Mouse (Mus musculus) lung, embryonic 15.5 days (tissue): Measurements from ENCODE around the gene Cers2. TPM values are rescaled to one million over a fixed set of nuclear protein-coding genes. Genes with fewer than 3 reads are reported as not detected.

Experiments
- ATAC-seq: fragments of 200-750 bp; cut with Nextera tagmentation; 2 replicates; pipeline ENCODE4 v1.8.0; 2017; ENCODE audit warnings: moderate number of reproducible peaks, borderline replicate concordance; ENCODE audit not compliant: low FRiP score, low TSS enrichment; ENCODE audit errors: extremely low read depth
- H3K27ac ChIP-seq: fragments of 300-500 bp; sonication (generic); 2 replicates; pipeline ENCODE4 v1.5.1; 2015; ENCODE audit warnings: moderate library complexity, mild to moderate bottlenecking, inconsistent platforms
- H3K27me3 ChIP-seq: fragments of 300-500 bp; sonication (generic); 2 replicates; pipeline ENCODE4 v1.6.1; 2015; ENCODE audit warnings: inconsistent platforms
- H3K36me3 ChIP-seq: fragments of 300-500 bp; sonication (generic); 2 replicates; pipeline ENCODE4 v1.6.1; 2015; ENCODE audit warnings: inconsistent platforms
- H3K4me1 ChIP-seq: fragments of 300-500 bp; sonication (generic); 2 replicates; pipeline ENCODE4 v1.6.1; 2015; ENCODE audit warnings: inconsistent platforms
- H3K4me2 ChIP-seq: fragments of 300-500 bp; sonication (generic); 2 replicates; pipeline ENCODE4 v1.6.1; 2015; ENCODE audit warnings: inconsistent platforms, mild to moderate bottlenecking, moderate library complexity
- H3K4me3 ChIP-seq: fragments of 300-500 bp; sonication (generic); 2 replicates; pipeline ENCODE4 v1.5.1; 2015; ENCODE audit warnings: mild to moderate bottlenecking, inconsistent platforms
- H3K9ac ChIP-seq: fragments of 300-500 bp; sonication (generic); 2 replicates; pipeline ENCODE4 v1.6.1; 2015; ENCODE audit warnings: inconsistent platforms
- H3K9me3 ChIP-seq: fragments of 300-500 bp; sonication (generic); 2 replicates; pipeline ENCODE4 v1.6.1; 2016; ENCODE audit warnings: inconsistent platforms
- WGBS: fragments of 180-500 bp; shearing (Covaris S2); methylation state at CpG from one replicate; pipeline ENCODE4 v1.1.7; 2015; 5-methylcytosine and 5-hydroxymethylcytosine counted together
- polyA plus RNA-seq: library from polyadenylated mRNA; unstranded; fragments of >200 nt; fragmentation: Nextera tagmentation; extraction: Ambion mirVana; gene quantifications from 2 replicates; pipeline ENCODE4 v1.2.1, GENCODE M21; 2015

Cers2 gene
- polyA plus RNA-seq, 1 experiment from 2014 or later, result 203 TPM

- Histone ChIP-seq H3K4me2 (no peak overlapping the region), H3K4me1 (peaks cover 20% of the 10 kb centered on the region), H3K36me3 (no peaks in the 10 kb centered on the region), H3K9me3 (no peaks in the 10 kb centered on the region), H3K27ac (no peak overlapping the region), H3K9ac (no peak overlapping the region), H3K4me3 (no peak overlapping the region), H3K27me3 (no peaks in the 10 kb centered on the region)
- no peak for ATAC-seq
- WGBS, result 59% methylated on average over 9 of the region's 9 CpGs
These were observed 3.4 kb upstream of the Cers2 start for GRCm38 (mm10) chr3:95310968-95311882.

GRCm38 (mm10) chr3:95312623-95313022, 2.0 kb upstream of the Cers2 start:
- WGBS, result 59% methylated on average over 6 of the region's 6 CpGs
- H3K9ac ChIP-seq, result no peak overlapping the region

GRCm38 (mm10) chr3:95313476-95313875, 1.1 kb upstream of the Cers2 start:
- 39% methylated on average over 7 of the region's 7 CpGs for WGBS
- Histone ChIP-seq H3K27ac (no peak overlapping the region), H3K27me3 (no peaks in the 10 kb centered on the region), H3K9ac (no peak overlapping the region), H3K9me3 (no peaks in the 10 kb centered on the region), H3K4me2 (no peak overlapping the region), H3K36me3 (no peaks in the 10 kb centered on the region), H3K4me1 (peaks cover 38% of the 10 kb centered on the region), H3K4me3 (no peak overlapping the region)
- ATAC-seq, result no peak

More at GRCm38 (mm10) chr3:95312623-95313022, 2.0 kb upstream of the Cers2 start:
- Histone ChIP-seq H3K27ac (no peak overlapping the region), H3K36me3 (no peaks in the 10 kb centered on the region), H3K9me3 (no peaks in the 10 kb centered on the region), H3K4me3 (no peak overlapping the region), H3K4me1 (peaks cover 32% of the 10 kb centered on the region), H3K27me3 (no peaks in the 10 kb centered on the region), H3K4me2 (no peak overlapping the region)
- ATAC-seq, result no peak

GRCm38 (mm10) chr3:95314075-95314474, 516 bp upstream of the Cers2 start:
- H3K4me3 ChIP-seq, result peak overlapping the region; percentile 95; the same call in 1 of the 2 replicates
- H3K27me3 ChIP-seq, result no peaks in the 10 kb centered on the region
- H3K9ac ChIP-seq, result no peak overlapping the region; the same call in 1 of the 2 replicates
- ATAC-seq, result no peak
- no peak overlapping the region for H3K27ac ChIP-seq
- no peaks in the 10 kb centered on the region for H3K9me3 ChIP-seq
- no peaks in the 10 kb centered on the region for H3K36me3 ChIP-seq
- peaks cover 44% of the 10 kb centered on the region for H3K4me1 ChIP-seq
- peak overlapping the region; percentile 82 for H3K4me2 ChIP-seq
- 69% methylated on average over 6 of the region's 6 CpGs for WGBS

- Histone ChIP-seq H3K36me3 (peaks cover 6% of the 10 kb centered on the region), H3K9me3 (no peaks in the 10 kb centered on the region), H3K4me2 (peak overlapping the region; percentile 82), H3K27ac (peak overlapping the region; percentile 96), H3K9ac (peak overlapping the region; percentile 100), H3K27me3 (no peaks in the 10 kb centered on the region), H3K4me3 (peak overlapping the region; percentile 95), H3K4me1 (peaks cover 48% of the 10 kb centered on the region)
- under 1% methylated on average over 71 of the region's 71 CpGs for WGBS
- ATAC-seq, result peak; percentile 93
These were observed 678 bp downstream of the Cers2 start for GRCm38 (mm10) chr3:95315094-95315843.

- peak overlapping the region; percentile 82 for H3K4me2 ChIP-seq
- ATAC-seq, result no peak; the same call in 1 of the 2 replicates
- H3K27me3 ChIP-seq, result no peaks in the 10 kb centered on the region
- H3K36me3 ChIP-seq, result peaks cover 13% of the 10 kb centered on the region
- peak overlapping the region; percentile 100 for H3K9ac ChIP-seq
- peak overlapping the region; percentile 96 for H3K27ac ChIP-seq
- H3K4me1 ChIP-seq, result peaks cover 48% of the 10 kb centered on the region
- no peaks in the 10 kb centered on the region for H3K9me3 ChIP-seq
- H3K4me3 ChIP-seq, result peak overlapping the region; percentile 95
- WGBS, result 13% methylated on average over 9 of the region's 9 CpGs
These were observed 1.4 kb downstream of the Cers2 start for GRCm38 (mm10) chr3:95315844-95316550.

GRCm38 (mm10) chr3:95317414-95318080, 3.0 kb downstream of the Cers2 start:
- H3K4me1 ChIP-seq, result peaks cover 47% of the 10 kb centered on the region
- H3K27me3 ChIP-seq, result no peaks in the 10 kb centered on the region
- H3K36me3 ChIP-seq, result peaks cover 29% of the 10 kb centered on the region
- WGBS, result 18% methylated on average over 12 of the region's 12 CpGs
- peak overlapping the region; percentile 94 for H3K27ac ChIP-seq
- no peak overlapping the region for H3K9ac ChIP-seq
- H3K4me3 ChIP-seq, result peak overlapping the region; percentile 22
- ATAC-seq, result peak; percentile 41
- no peaks in the 10 kb centered on the region for H3K9me3 ChIP-seq
- H3K4me2 ChIP-seq, result peak overlapping the region; percentile 82

GRCm38 (mm10) chr3:95318548-95318947, 4.0 kb downstream of the Cers2 start:
- WGBS, result 31% methylated on average over 6 of the region's 6 CpGs
- peak overlapping the region; percentile 94 for H3K27ac ChIP-seq
- H3K4me2 ChIP-seq, result peak overlapping the region; percentile 82
- H3K9ac ChIP-seq, result 0 out of 2 replicates have a peak overlapping the region, but pooled peaks have one; percentile 6
- no peaks in the 10 kb centered on the region for H3K27me3 ChIP-seq
- H3K36me3 ChIP-seq, result peaks cover 39% of the 10 kb centered on the region
- H3K4me3 ChIP-seq, result no peak overlapping the region
- H3K4me1 ChIP-seq, result peaks cover 42% of the 10 kb centered on the region
- no peak for ATAC-seq
- no peaks in the 10 kb centered on the region for H3K9me3 ChIP-seq

- peaks cover 45% of the 10 kb centered on the region for H3K36me3 ChIP-seq
- no peaks in the 10 kb centered on the region for H3K9me3 ChIP-seq
- H3K4me3 ChIP-seq, result no peak overlapping the region
- no peaks in the 10 kb centered on the region for H3K27me3 ChIP-seq
- H3K9ac ChIP-seq, result 0 out of 2 replicates have a peak overlapping the region, but pooled peaks have one; percentile 6
- no peak for ATAC-seq
- 47% methylated on average over 2 of the region's 2 CpGs for WGBS
- peaks cover 42% of the 10 kb centered on the region for H3K4me1 ChIP-seq
- peak overlapping the region; percentile 94 for H3K27ac ChIP-seq
- peak overlapping the region; percentile 82; the same call in 1 of the 2 replicates for H3K4me2 ChIP-seq
These were observed 4.5 kb downstream of the Cers2 start for GRCm38 (mm10) chr3:95319110-95319509.

- Histone ChIP-seq H3K4me1 (peaks cover 35% of the 10 kb centered on the region), H3K27ac (no peak overlapping the region), H3K36me3 (peaks cover 53% of the 10 kb centered on the region), H3K9me3 (no peaks in the 10 kb centered on the region), H3K27me3 (no peaks in the 10 kb centered on the region), H3K4me2 (no peak overlapping the region), H3K4me3 (no peak overlapping the region), H3K9ac (no peak overlapping the region)
- no peak for ATAC-seq
- WGBS, result 60% methylated on average over 12 of the region's 12 CpGs
These were observed 5.4 kb downstream of the Cers2 start for GRCm38 (mm10) chr3:95319701-95320625.
